Mouse (Mus musculus) MEL (cell line): ENCODE data around the gene Katnb1. TPM values are rescaled to one million over a fixed set of nuclear protein-coding genes. Genes with fewer than 3 reads are reported as not detected.

Source experiments
- DNase-seq: peaks from one replicate; pipeline ENCODE4 v3.0.0; 2011; ENCODE audit warnings: low read depth, low spot score
- H3K27ac ChIP-seq: 2 replicates; pipeline ENCODE4 v1.5.1; 2012; ENCODE audit warnings: low read depth, mild to moderate bottlenecking, control low read depth, low read length, moderate library complexity; ENCODE audit not compliant: control insufficient read depth
- H3K27me3 ChIP-seq, 2 experiments: fragments of 150-350 bp in 1 of 2; sonication (generic) in 1 of 2; 2 replicates each; pipeline ENCODE4 v1.6.1; 2012; ENCODE audit warnings: low read length in 2 of 2, mild to moderate bottlenecking in 2 of 2, improper control_type of control experiment in 1 of 2, moderate library complexity in 1 of 2; ENCODE audit not compliant: insufficient read depth in 2 of 2, control insufficient read depth in 1 of 2
- H3K36me3 ChIP-seq, 2 experiments: 2 replicates each; pipeline ENCODE4 v1.6.1; 2012 to 2014; ENCODE audit warnings: low read length in 2 of 2, improper control_type of control experiment in 1 of 2, inconsistent platforms in 1 of 2, mild to moderate bottlenecking in 1 of 2; ENCODE audit not compliant: insufficient read depth in 2 of 2, control insufficient read depth in 1 of 2
- H3K4me1 ChIP-seq, 2 experiments: fragments of 150-350 bp in 1 of 2; sonication (generic) in 1 of 2; 2 replicates each; pipeline ENCODE4 v1.6.1; 2012; ENCODE audit warnings: low read length in 2 of 2, improper control_type of control experiment in 1 of 2, mild to moderate bottlenecking in 1 of 2; ENCODE audit not compliant: insufficient read depth in 2 of 2, control insufficient read depth in 1 of 2
- H3K4me3 ChIP-seq, 2 experiments: fragments of 150-350 bp in 1 of 2; sonication (generic) in 1 of 2; 2 replicates each; pipeline ENCODE4 v1.5.1; 2012; ENCODE audit warnings: low read depth in 2 of 2, low read length in 2 of 2, mild to moderate bottlenecking in 2 of 2, moderate library complexity in 2 of 2, control low read depth in 1 of 2, improper control_type of control experiment in 1 of 2; ENCODE audit not compliant: control insufficient read depth in 1 of 2, insufficient read depth in 1 of 2
- H3K79me2 ChIP-seq: 2 replicates; pipeline ENCODE4 v1.6.1; 2012; ENCODE audit warnings: mild to moderate bottlenecking, low read length, moderate library complexity; ENCODE audit not compliant: control insufficient read depth, poor library complexity, insufficient read depth
- H3K9ac ChIP-seq: 2 replicates; pipeline ENCODE4 v1.6.1; 2012; ENCODE audit warnings: low read depth, mild to moderate bottlenecking, control low read depth, low read length, moderate library complexity; ENCODE audit not compliant: control insufficient read depth, poor library complexity, severe bottlenecking
- H3K9me3 ChIP-seq: fragments of 150-350 bp; sonication (generic); replicated peaks from 2 replicates; pipeline ENCODE4 v1.6.1; 2012; ENCODE audit warnings: mild to moderate bottlenecking, low read length, improper control_type of control experiment, moderate library complexity; ENCODE audit not compliant: insufficient read depth
- BHLHE40 ChIP-seq: IDR thresholded peaks from 2 replicates; pipeline ENCODE4 v1.6.1; 2012; ENCODE audit warnings: low read depth, mild to moderate bottlenecking, inconsistent platforms, low read length, improper control_type of control experiment, borderline replicate concordance
- CTCF ChIP-seq, 3 experiments: IDR thresholded peaks in 2 of 3; conservative IDR thresholded peaks in 1 of 3; 2 replicates each; pipeline ENCODE4 v1.5.1; 2011 to 2012; ENCODE audit warnings: low read length in 3 of 3, low read depth in 2 of 3, mild to moderate bottlenecking in 2 of 3, improper control_type of control experiment in 1 of 3, inconsistent platforms in 1 of 3, mixed read lengths in 1 of 3, moderate library complexity in 1 of 3; ENCODE audit not compliant: control insufficient read depth in 1 of 3, insufficient read depth in 1 of 3, poor library complexity in 1 of 3, severe bottlenecking in 1 of 3
- ELF1 ChIP-seq: IDR thresholded peaks from 2 replicates; pipeline ENCODE4 v1.6.1; 2014; ENCODE audit warnings: low read depth, mild to moderate bottlenecking, inconsistent platforms, low read length, improper control_type of control experiment, moderate library complexity
- ETS1 ChIP-seq: IDR thresholded peaks from 2 replicates; pipeline ENCODE4 v1.6.1; 2012; ENCODE audit warnings: low read depth, mild to moderate bottlenecking, inconsistent platforms, low read length, improper control_type of control experiment, moderate library complexity
- GABPA ChIP-seq: IDR thresholded peaks from 2 replicates; pipeline ENCODE4 v1.6.1; 2012; ENCODE audit warnings: low read depth, mild to moderate bottlenecking, inconsistent platforms, low read length, improper control_type of control experiment, moderate library complexity
- GATA1 ChIP-seq: IDR thresholded peaks from 2 replicates; pipeline ENCODE4 v1.6.1; 2011; ENCODE audit warnings: low read depth, low read length, improper control_type of control experiment
- HCFC1 ChIP-seq: IDR thresholded peaks from 2 replicates; pipeline ENCODE4 v1.6.1; 2012; ENCODE audit warnings: low read depth, mild to moderate bottlenecking, inconsistent platforms, low read length, improper control_type of control experiment, moderate library complexity
- JUND ChIP-seq: IDR thresholded peaks from 2 replicates; pipeline ENCODE4 v1.6.1; 2011; ENCODE audit warnings: low read depth, mild to moderate bottlenecking, improper control_type of control experiment, low read length
- KAT2A ChIP-seq: conservative IDR thresholded peaks from 2 replicates; pipeline ENCODE4 v1.6.1; 2012; ENCODE audit warnings: low read depth, low read length, improper control_type of control experiment, inconsistent platforms
- MAFK ChIP-seq: IDR thresholded peaks from 2 replicates; pipeline ENCODE4 v1.6.1; 2011; ENCODE audit warnings: low read depth, mild to moderate bottlenecking, low read length, improper control_type of control experiment, borderline replicate concordance
- MAZ ChIP-seq: IDR thresholded peaks from 2 replicates; pipeline ENCODE4 v1.6.1; 2012; ENCODE audit warnings: low read depth, mild to moderate bottlenecking, inconsistent platforms, low read length, improper control_type of control experiment
- MEF2A ChIP-seq: IDR thresholded peaks from 2 replicates; pipeline ENCODE4 v1.6.1; 2014; ENCODE audit warnings: low read depth, mild to moderate bottlenecking, inconsistent platforms, low read length, improper control_type of control experiment; ENCODE audit not compliant: poor library complexity, insufficient replicate concordance, severe bottlenecking; ENCODE audit errors: extremely low read depth
- NELFE ChIP-seq: IDR thresholded peaks from 2 replicates; pipeline ENCODE4 v1.6.1; 2011; ENCODE audit warnings: low read depth, low read length, improper control_type of control experiment
- NRF1 ChIP-seq: IDR thresholded peaks from 2 replicates; pipeline ENCODE4 v1.6.1; 2014; ENCODE audit warnings: low read depth, mild to moderate bottlenecking, inconsistent platforms, low read length, improper control_type of control experiment, moderate library complexity; ENCODE audit not compliant: poor library complexity, insufficient read depth, severe bottlenecking
- POLR2AphosphoS5 ChIP-seq: IDR thresholded peaks from 2 replicates; pipeline ENCODE4 v1.6.1; 2012; ENCODE audit warnings: low read depth, borderline replicate concordance, mild to moderate bottlenecking, inconsistent platforms, low read length, moderate library complexity, mixed read lengths
- SIN3A ChIP-seq: IDR thresholded peaks from 2 replicates; pipeline ENCODE4 v1.6.1; 2012; ENCODE audit warnings: low read length, improper control_type of control experiment, inconsistent platforms
- TAL1 ChIP-seq: IDR thresholded peaks from 2 replicates; pipeline ENCODE4 v1.6.1; 2012; ENCODE audit warnings: mild to moderate bottlenecking, inconsistent platforms, low read length, moderate library complexity, mixed read lengths
- TCF12 ChIP-seq: IDR thresholded peaks from 2 replicates; pipeline ENCODE4 v1.6.1; 2014; ENCODE audit warnings: low read depth, mild to moderate bottlenecking, inconsistent platforms, low read length, improper control_type of control experiment, moderate library complexity
- UBTF ChIP-seq: IDR thresholded peaks from 2 replicates; pipeline ENCODE4 v1.6.1; 2012; ENCODE audit warnings: low read depth, mild to moderate bottlenecking, inconsistent platforms, low read length, improper control_type of control experiment, moderate library complexity, borderline replicate concordance; ENCODE audit not compliant: insufficient read depth
- USF1 ChIP-seq: IDR thresholded peaks from 2 replicates; pipeline ENCODE4 v1.6.1; 2014; ENCODE audit warnings: low read depth, mild to moderate bottlenecking, inconsistent platforms, low read length, improper control_type of control experiment, moderate library complexity
- ZC3H11A ChIP-seq: IDR thresholded peaks from 2 replicates; pipeline ENCODE4 v1.6.1; 2012; ENCODE audit warnings: low read depth, mild to moderate bottlenecking, inconsistent platforms, low read length, improper control_type of control experiment
- ZKSCAN1 ChIP-seq: IDR thresholded peaks from 2 replicates; pipeline ENCODE4 v1.6.1; 2012; ENCODE audit warnings: low read depth, mild to moderate bottlenecking, inconsistent platforms, low read length, improper control_type of control experiment, moderate library complexity
- ZMIZ1 ChIP-seq: IDR thresholded peaks from 2 replicates; pipeline ENCODE4 v1.6.1; 2012; ENCODE audit warnings: low read depth, mild to moderate bottlenecking, inconsistent platforms, low read length, improper control_type of control experiment, moderate library complexity
- polyA plus RNA-seq, 2 experiments: library from polyadenylated mRNA; stranded (reverse) in 1 of 2; unstranded in 1 of 2; fragments of >175 nt in 1 of 2; fragments of >200 nt in 1 of 2; gene quantifications; 2 replicates each; pipeline versions ENCODE4 v1.2.1 to v1.2.4; 2012; ENCODE audit warnings: low replicate concordance in 2 of 2, low read depth in 1 of 2; ENCODE audit not compliant: insufficient read length in 2 of 2, insufficient read depth in 1 of 2, missing spikeins in 1 of 2
- total RNA-seq: library from RNA; depleted of rRNA; stranded (reverse); fragments of 300-350 nt; gene quantifications from 2 replicates; pipeline ENCODE4 v1.2.3, GENCODE M21; 2012

The Katnb1 gene
- total and polyA plus RNA-seq, 3 experiments, result 13.6 to 23.8 TPM; not detected in 1

DNA sequence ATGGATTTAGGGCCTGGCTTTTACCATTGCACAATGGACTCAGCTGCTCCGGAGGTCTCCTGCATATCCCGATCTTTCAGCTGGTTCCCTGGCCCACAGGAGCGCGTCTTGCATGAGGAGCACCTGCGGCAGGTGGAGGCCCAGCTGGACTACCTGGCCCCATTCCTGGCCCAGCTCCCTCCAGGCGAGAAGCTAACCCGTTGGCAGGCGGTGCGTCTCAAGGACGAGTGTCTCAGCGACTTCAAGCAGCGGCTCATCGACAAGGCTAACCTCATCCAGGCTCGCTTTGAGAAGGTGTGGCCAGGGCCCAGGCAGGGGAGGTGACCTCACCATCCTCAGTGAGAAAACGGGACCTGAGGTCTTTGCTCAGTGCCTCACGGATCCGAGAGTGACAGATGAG, 4.8 kb upstream of the Katnb1 start:
- no peak overlapping the region for H3K27ac ChIP-seq
- H3K9me3 ChIP-seq, result no peaks in the 10 kb centered on the region
- no peak overlapping the region for H3K9ac ChIP-seq
- peaks cover 0 to 2% of the 10 kb centered on the region in 2 experiments; a peak in 2 of 4 replicates for H3K36me3 ChIP-seq
- H3K27me3 ChIP-seq, result peaks cover 0 to 3% of the 10 kb centered on the region in 2 experiments; a peak in 2 of 4 replicates
- H3K79me2 ChIP-seq, result no peaks in the 10 kb centered on the region; the same call in 1 of the 2 replicates
- H3K4me1 ChIP-seq, result peaks cover 4 to 7% of the 10 kb centered on the region in 2 experiments
- TF ChIP-seq ZKSCAN1 (no peak), ZC3H11A (no peak), MEF2A (no peak), MAZ (no peak), TCF12 (no peak), JUND (no peak), USF1 (no peak), SIN3A (no peak), NELFE (no peak), POLR2AphosphoS5 (no peak)
- TF ChIP-seq, all 39 proteins: peak for 0
- no peak overlapping the region for H3K4me3 ChIP-seq
- no peak for DNase-seq

DNA sequence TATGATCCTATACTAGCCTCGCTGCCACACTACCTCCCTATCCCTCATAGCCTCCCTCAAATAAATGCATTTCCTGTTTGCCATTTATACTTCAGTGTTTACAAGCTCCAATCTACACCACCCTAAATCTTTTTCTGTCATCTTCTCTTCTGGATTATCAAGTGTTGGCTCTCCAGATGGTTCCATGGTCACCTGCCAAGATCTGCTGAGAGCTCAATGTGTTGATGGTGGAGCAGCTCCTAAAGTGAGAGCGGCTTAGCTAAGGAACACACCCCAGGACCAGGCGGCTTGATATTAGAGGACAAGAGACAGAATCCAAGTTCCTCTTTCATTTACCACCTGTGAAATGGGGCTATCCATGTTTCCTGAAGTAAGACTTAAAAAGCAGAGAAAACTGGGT, 2.9 kb upstream of the Katnb1 start:
- no peak overlapping the region for H3K9ac ChIP-seq
- H3K79me2 ChIP-seq, result no peaks in the 10 kb centered on the region; the same call in 1 of the 2 replicates
- peaks cover 4 to 14% of the 10 kb centered on the region in 2 experiments for H3K4me1 ChIP-seq
- DNase-seq, result peak; percentile 11
- no peaks in the 10 kb centered on the region; a peak in 1 of 4 replicates for H3K27me3 ChIP-seq
- no peak overlapping the region for H3K27ac ChIP-seq
- peaks cover 0 to 2% of the 10 kb centered on the region in 2 experiments; a peak in 2 of 4 replicates for H3K36me3 ChIP-seq
- no peaks in the 10 kb centered on the region for H3K9me3 ChIP-seq
- TF ChIP-seq UBTF (no peak), HCFC1 (no peak), MAFK (no peak), BHLHE40 (no peak)
- H3K4me3 ChIP-seq, result no peak overlapping the region

- no peaks in the 10 kb centered on the region for H3K9me3 ChIP-seq
- no peak for TF ChIP-seq MEF2A
- TF ChIP-seq TAL1, result no peak
- TF ChIP-seq GATA1, result no peak
- no peak for TF ChIP-seq NELFE
- TF ChIP-seq GABPA, result no peak
- TF ChIP-seq POLR2AphosphoS5, result no peak
- no peak for TF ChIP-seq ETS1
- no peak for TF ChIP-seq MAFK
- TF ChIP-seq NRF1, result no peak
- TF ChIP-seq CTCF (IDR thresholded peaks at IDR 0.05 in 2 of 3, conservative IDR thresholded peaks at IDR 0.05 in 1 of 3; ENCODE audit: control insufficient read depth in 1 of 3, insufficient read depth in 1 of 3, low read depth in 2 of 3, low read length in 3 of 3, poor library complexity in 1 of 3, severe bottlenecking in 1 of 3), result no peak
- TF ChIP-seq MAZ, result no peak
- no peak for TF ChIP-seq JUND
- no peak for TF ChIP-seq KAT2A
- TF ChIP-seq ELF1, result no peak
- TF ChIP-seq ZMIZ1, result no peak
- peaks cover 0 to 2% of the 10 kb centered on the region in 2 experiments; a peak in 2 of 4 replicates for H3K36me3 ChIP-seq
- no peak overlapping the region for H3K9ac ChIP-seq
- no peak overlapping the region; a peak in 1 of 4 replicates for H3K4me3 ChIP-seq
- DNase-seq, result no peak
- H3K4me1 ChIP-seq, result peaks cover 4 to 14% of the 10 kb centered on the region in 2 experiments
- H3K79me2 ChIP-seq, result no peaks in the 10 kb centered on the region; the same call in 1 of the 2 replicates
- H3K27me3 ChIP-seq, result no peaks in the 10 kb centered on the region
- no peak overlapping the region for H3K27ac ChIP-seq
Observed at GRCm38 (mm10) chr8:95079305-95079704, 1.7 kb upstream of the Katnb1 start.
